ENCODE assay signal across 19 mouse cellular contexts in genomic region chr14:34274141-34274540, GRCm38 (mm10). TPM values are rescaled to one million over a fixed set of nuclear protein-coding genes. Genes with fewer than 3 reads are reported as not detected.
"Had no signal": no experiment of that assay in that cellular context is flagged by ENCODE, and none has a peak within 500 bp of the region (broad histone marks: within the 10 kb centered on the region; RNA-seq: fewer than 3 reads in every experiment).

No protein-coding gene starts in this region.

- ATAC-seq: midbrain, embryonic 16.5 days had no signal

- H3K4me1 ChIP-seq: hindbrain, embryonic 15.5 days; limb, embryonic 13.5 days; lung, embryonic 15.5 days; neural tube, embryonic 13.5 days; stomach, embryonic 15.5 days had no signal

- H3K27me3 ChIP-seq: hindbrain, embryonic 15.5 days; limb, embryonic 13.5 days; lung, embryonic 15.5 days; neural tube, embryonic 13.5 days; stomach, embryonic 15.5 days had no signal

- H3K4me3 ChIP-seq: hindbrain, embryonic 15.5 days; layer of hippocampus, adult 2 months; limb, embryonic 13.5 days; lung, embryonic 15.5 days; neural tube, embryonic 13.5 days; stomach, embryonic 15.5 days had no signal

- H3K27ac ChIP-seq: hindbrain, embryonic 15.5 days; kidney, postnatal 0 days; layer of hippocampus, adult 2 months; limb, embryonic 13.5 days; liver, embryonic 14.5 days; lung, embryonic 15.5 days; neural tube, embryonic 13.5 days; stomach, embryonic 15.5 days had no signal

- H3K36me3 ChIP-seq: hindbrain, embryonic 15.5 days; limb, embryonic 13.5 days; lung, embryonic 15.5 days; neural tube, embryonic 13.5 days; stomach, embryonic 15.5 days had no signal

- H3K4me2 ChIP-seq: hindbrain, embryonic 15.5 days; limb, embryonic 13.5 days; lung, embryonic 15.5 days; midbrain, embryonic 11.5 days; neural tube, embryonic 13.5 days; stomach, embryonic 15.5 days had no signal

- DNase-seq: kidney, adult 18-20 months; kidney, postnatal 4 days; left cerebral cortex, postnatal 4 days; lung, postnatal 36 days; retina, postnatal 1 day; right cerebral cortex, postnatal 4 days; thymus, adult 2 months; thymus, postnatal 25 days had no signal

- H3K9me3 ChIP-seq: hindbrain, embryonic 15.5 days; limb, embryonic 13.5 days; lung, embryonic 15.5 days; neural tube, embryonic 13.5 days; stomach, embryonic 15.5 days had no signal

- H3K9ac ChIP-seq: hindbrain, embryonic 15.5 days; limb, embryonic 13.5 days; liver, embryonic 14.5 days; lung, embryonic 15.5 days; neural tube, embryonic 13.5 days; stomach, embryonic 15.5 days had no signal

RNA-seq across cellular contexts. Expression of gene Syt15, which starts 54.7 kb away (rescaled TPM):
- total RNA-seq: megakaryocyte progenitor cell, adult 5-6 weeks had no signal
